Mouse (Mus musculus) embryonic facial prominence, embryonic 12.5 days (tissue): ENCODE measurements around the gene Angel1. TPM values are rescaled to one million over a fixed set of nuclear protein-coding genes. Genes with fewer than 3 reads are reported as not detected.

ENCODE experiments used
- ATAC-seq: fragments of 200-750 bp; cut with Nextera tagmentation; 2 replicates; pipeline ENCODE4 v1.8.0; 2017; ENCODE audit not compliant: insufficient number of reproducible peaks, insufficient read depth, low FRiP score, low TSS enrichment
- H3K27ac ChIP-seq: fragments of 300-500 bp; sonication (generic); 2 replicates; pipeline ENCODE4 v1.5.1; 2016; ENCODE audit warnings: mild to moderate bottlenecking
- H3K27me3 ChIP-seq: fragments of 300-500 bp; sonication (generic); 2 replicates; pipeline ENCODE4 v1.6.1; 2016; ENCODE audit warnings: mild to moderate bottlenecking, moderate library complexity
- H3K36me3 ChIP-seq: fragments of 300-500 bp; sonication (generic); 2 replicates; pipeline ENCODE4 v1.6.1; 2016; ENCODE audit warnings: mild to moderate bottlenecking
- H3K4me1 ChIP-seq: fragments of 300-500 bp; sonication (generic); 2 replicates; pipeline ENCODE4 v1.6.1; 2016
- H3K4me2 ChIP-seq: fragments of 300-500 bp; sonication (generic); replicated peaks from 2 replicates; pipeline ENCODE4 v1.6.1; 2016; ENCODE audit warnings: mild to moderate bottlenecking, moderate library complexity
- H3K4me3 ChIP-seq: fragments of 300-500 bp; sonication (generic); 2 replicates; pipeline ENCODE4 v1.5.1; 2016; ENCODE audit warnings: mild to moderate bottlenecking
- H3K9ac ChIP-seq: fragments of 300-500 bp; sonication (generic); 2 replicates; pipeline ENCODE4 v1.6.1; 2016; ENCODE audit warnings: mild to moderate bottlenecking, moderate library complexity
- H3K9me3 ChIP-seq: fragments of 300-500 bp; sonication (generic); 2 replicates; pipeline ENCODE4 v1.6.1; 2016; ENCODE audit warnings: mild to moderate bottlenecking, moderate library complexity
- WGBS: fragments of 180-500 bp; shearing (Covaris S2); methylation state at CpG from one replicate; pipeline ENCODE4 v1.1.7; 2016; 5-methylcytosine and 5-hydroxymethylcytosine counted together
- polyA plus RNA-seq: library from polyadenylated mRNA; unstranded; fragments of >200 nt; fragmentation: Nextera tagmentation; extraction: Ambion mirVana; gene quantifications from 2 replicates; pipeline ENCODE4 v1.2.1, GENCODE M21; 2016

The Angel1 gene
- polyA plus RNA-seq, 1 experiment from 2014 or later = 13.9 TPM

- ATAC-seq = no peak
- Histone ChIP-seq H3K4me1 (no peaks in the 10 kb centered on the region), H3K9ac (no peak overlapping the region), H3K4me3 (no peak overlapping the region), H3K27ac (no peak overlapping the region), H3K4me2 (no peak overlapping the region), H3K36me3 (no peaks in the 10 kb centered on the region), H3K9me3 (no peaks in the 10 kb centered on the region), H3K27me3 (0 out of 2 replicates have a peak, but pooled peaks cover 2% of the 10 kb centered on the region)
- WGBS = 69% methylated on average over 5 of the region's 5 CpGs
These were observed 53.8 kb downstream of the Angel1 start for GRCm38 (mm10) chr12:86672507-86672906.

- no peaks in the 10 kb centered on the region for H3K36me3 ChIP-seq
- no peak overlapping the region for H3K4me3 ChIP-seq
- H3K9me3 ChIP-seq = no peaks in the 10 kb centered on the region
- no peaks in the 10 kb centered on the region for H3K4me1 ChIP-seq
- no peak for ATAC-seq
- 62% methylated on average over 4 of the region's 4 CpGs for WGBS
- no peak overlapping the region for H3K27ac ChIP-seq
- no peak overlapping the region for H3K4me2 ChIP-seq
- 0 out of 2 replicates have a peak, but pooled peaks cover 2% of the 10 kb centered on the region for H3K27me3 ChIP-seq
- no peak overlapping the region for H3K9ac ChIP-seq
These were observed 54.2 kb downstream of the Angel1 start for GRCm38 (mm10) chr12:86672105-86672504.

- no peak for ATAC-seq
- no peak overlapping the region for H3K4me2 ChIP-seq
- no peaks in the 10 kb centered on the region for H3K36me3 ChIP-seq
- H3K27ac ChIP-seq = no peak overlapping the region
- WGBS = 93% methylated on average over 2 of the region's 2 CpGs
- no peaks in the 10 kb centered on the region for H3K9me3 ChIP-seq
- no peak overlapping the region for H3K9ac ChIP-seq
- H3K4me3 ChIP-seq = no peak overlapping the region
- no peaks in the 10 kb centered on the region for H3K27me3 ChIP-seq
- no peaks in the 10 kb centered on the region for H3K4me1 ChIP-seq
These were observed 57.9 kb downstream of the Angel1 start for GRCm38 (mm10) chr12:86668404-86668803.

GRCm38 (mm10) chr12:86665656-86666055, 60.6 kb downstream of the Angel1 start:
- H3K4me2 ChIP-seq = no peak overlapping the region
- no peaks in the 10 kb centered on the region for H3K4me1 ChIP-seq
- no peak for ATAC-seq
- H3K9me3 ChIP-seq = no peaks in the 10 kb centered on the region
- H3K9ac ChIP-seq = no peak overlapping the region
- H3K4me3 ChIP-seq = no peak overlapping the region
- no peaks in the 10 kb centered on the region for H3K36me3 ChIP-seq
- 66% methylated on average over 3 of the region's 3 CpGs for WGBS
- H3K27ac ChIP-seq = no peak overlapping the region
- H3K27me3 ChIP-seq = no peaks in the 10 kb centered on the region

DNA sequence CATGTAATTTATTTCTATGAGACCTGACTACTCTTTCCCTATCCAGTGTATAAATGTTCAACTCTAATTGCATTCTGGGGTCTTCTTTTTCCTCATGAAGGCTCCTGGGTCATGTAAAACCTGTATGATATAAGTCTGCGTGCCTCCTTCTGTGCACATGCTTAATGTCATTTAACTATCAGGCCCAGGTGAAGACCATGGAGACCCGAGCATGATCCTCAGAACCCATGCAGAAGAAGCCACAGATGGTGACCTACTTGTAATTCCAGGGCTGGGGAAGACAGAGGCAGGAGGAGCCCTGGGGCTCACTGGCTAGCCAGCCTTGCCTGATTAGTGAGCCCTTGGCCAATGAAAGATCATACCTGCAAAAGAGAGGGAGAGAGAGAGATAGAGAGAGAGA, 65.8 kb downstream of the Angel1 start:
- no peaks in the 10 kb centered on the region for H3K4me1 ChIP-seq
- no peaks in the 10 kb centered on the region for H3K27me3 ChIP-seq
- no peaks in the 10 kb centered on the region for H3K9me3 ChIP-seq
- H3K27ac ChIP-seq = no peak overlapping the region
- H3K9ac ChIP-seq = no peak overlapping the region
- H3K4me2 ChIP-seq = no peak overlapping the region
- no peaks in the 10 kb centered on the region for H3K36me3 ChIP-seq
- 73% methylated on average over 2 of the region's 2 CpGs for WGBS
- no peak overlapping the region for H3K4me3 ChIP-seq
- no peak for ATAC-seq

GRCm38 (mm10) chr12:86659447-86659968, 66.8 kb downstream of the Angel1 start:
- Histone ChIP-seq H3K9ac (no peak overlapping the region), H3K4me1 (no peaks in the 10 kb centered on the region), H3K9me3 (no peaks in the 10 kb centered on the region), H3K36me3 (no peaks in the 10 kb centered on the region), H3K4me3 (no peak overlapping the region), H3K27ac (0 out of 2 replicates have a peak overlapping the region, but pooled peaks have one; percentile 30), H3K4me2 (no peak overlapping the region), H3K27me3 (no peaks in the 10 kb centered on the region)
- 39% methylated on average over 6 of the region's 6 CpGs for WGBS
- ATAC-seq = no peak

GRCm38 (mm10) chr12:86652570-86653041, 73.7 kb downstream of the Angel1 start:
- no peak overlapping the region for H3K4me2 ChIP-seq
- H3K27me3 ChIP-seq = no peaks in the 10 kb centered on the region
- 80% methylated on average over 4 of the region's 4 CpGs for WGBS
- H3K36me3 ChIP-seq = no peaks in the 10 kb centered on the region
- H3K4me1 ChIP-seq = no peaks in the 10 kb centered on the region
- H3K9me3 ChIP-seq = no peaks in the 10 kb centered on the region
- ATAC-seq = no peak
- H3K27ac ChIP-seq = no peak overlapping the region
- no peak overlapping the region for H3K9ac ChIP-seq
- no peak overlapping the region for H3K4me3 ChIP-seq

GRCm38 (mm10) chr12:86651301-86651860, 74.9 kb downstream of the Angel1 start:
- 80% methylated on average over 8 of the region's 8 CpGs for WGBS
- Histone ChIP-seq H3K36me3 (no peaks in the 10 kb centered on the region), H3K9ac (no peak overlapping the region), H3K9me3 (no peaks in the 10 kb centered on the region), H3K27ac (no peak overlapping the region), H3K4me3 (no peak overlapping the region), H3K4me2 (no peak overlapping the region), H3K27me3 (no peaks in the 10 kb centered on the region), H3K4me1 (peaks cover 6% of the 10 kb centered on the region)
- no peak for ATAC-seq

Other genes starting within 250 kb of the Angel1 start
- 18.8 and 19.3 TPM in 2 replicates for gene Vash1, start 47.8 kb downstream of the Angel1 start, polyA plus RNA-seq
- not detected in 2 replicates for gene Lrrc74a, start 7.9 kb upstream of the Angel1 start, polyA plus RNA-seq
- gene Irf2bpl, start 158.3 kb upstream of the Angel1 start, polyA plus RNA-seq = 53.9 and 59.2 TPM in 2 replicates
- 29.2 and 31.9 TPM in 2 replicates for gene Cipc, start 220.6 kb upstream of the Angel1 start, polyA plus RNA-seq